Mouse (Mus musculus) heart, postnatal 36 days (tissue): ENCODE measurements around the gene Neurl3. TPM values are rescaled to one million over a fixed set of nuclear protein-coding genes. Genes with fewer than 3 reads are reported as not detected.

Experiments
- DNase-seq, 2 experiments: peaks; one replicate each; pipeline ENCODE4 v3.0.0; 2021 to 2022
- intact Hi-C: fragments of 180-260 bp; cut with DNase I; formaldehyde crosslinking; loops from one replicate; pipeline ENCODE4 v1.15.1; 2025
- total RNA-seq, 2 experiments: library from RNA; stranded (reverse); gene quantifications; 2 replicates each; pipeline ENCODE4 v1.2.3; 2021

The Neurl3 gene
- total RNA-seq, 2 experiments from 2014 or later = 3.6 to 3.9 TPM

DNA sequence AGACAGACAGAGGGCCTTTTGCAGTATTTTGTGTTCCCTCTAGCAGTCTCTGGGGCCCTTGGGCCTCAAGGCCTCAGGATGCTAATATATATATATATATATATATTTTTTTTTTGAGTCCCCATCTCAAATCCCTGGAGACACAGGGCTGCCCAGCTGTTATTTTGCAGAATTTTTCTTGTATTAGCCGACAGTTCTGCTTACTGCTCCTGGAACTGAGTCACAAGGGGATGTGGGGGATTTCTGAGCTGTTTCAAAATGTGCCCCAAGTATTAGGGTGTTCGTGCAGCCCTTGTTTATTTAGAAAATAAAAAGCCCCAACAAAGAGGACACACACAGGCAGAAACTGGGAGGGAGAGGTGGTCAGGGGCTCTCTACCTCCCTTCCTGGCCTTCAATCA, 25.2 kb upstream of the Neurl3 start:
- DNase-seq = no peak
- intact Hi-C loops = no loop called here

DNA sequence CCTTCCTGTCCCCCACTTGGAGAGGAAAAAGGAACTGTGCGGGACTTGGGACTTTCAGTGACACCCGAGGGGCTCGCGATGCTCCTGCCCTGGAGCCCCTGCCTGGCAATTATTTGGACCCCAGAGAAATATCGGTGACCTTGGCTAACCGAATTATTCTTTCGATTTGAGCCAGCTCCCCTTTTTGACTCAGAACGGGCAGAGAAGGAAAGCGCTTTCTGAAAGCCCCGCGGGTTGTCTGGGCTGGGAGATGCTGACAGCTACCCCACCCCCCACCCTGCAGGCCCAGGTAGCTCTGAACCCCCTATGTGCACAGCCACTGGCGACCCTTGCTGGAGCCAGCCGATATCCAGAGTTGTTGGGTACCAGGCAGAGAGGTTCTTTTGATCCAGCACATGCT, 24.6 kb upstream of the Neurl3 start:
- intact Hi-C loops = no loop called here
- no peak for DNase-seq

DNA sequence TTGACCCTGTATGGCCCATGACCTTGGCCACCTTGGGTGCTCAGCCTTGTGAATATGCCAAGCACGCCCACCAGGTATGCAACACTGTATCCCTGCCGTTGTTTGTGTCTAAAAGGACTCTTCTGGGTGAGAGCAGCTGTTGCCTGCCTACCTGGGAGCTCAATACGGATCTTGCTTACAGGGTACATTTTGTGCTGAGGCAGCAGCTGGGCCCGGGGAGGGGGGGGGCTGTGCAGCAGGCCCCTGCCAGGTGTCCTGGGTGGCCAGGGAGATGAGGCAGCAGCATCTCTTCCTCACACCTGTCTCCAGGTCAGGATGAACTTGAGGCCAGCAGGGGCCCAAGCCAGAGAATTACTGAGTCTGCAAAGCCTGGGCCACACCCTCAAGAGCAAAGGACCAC, 23.6 kb upstream of the Neurl3 start:
- intact Hi-C loops = no loop called here
- DNase-seq = no peak

DNA sequence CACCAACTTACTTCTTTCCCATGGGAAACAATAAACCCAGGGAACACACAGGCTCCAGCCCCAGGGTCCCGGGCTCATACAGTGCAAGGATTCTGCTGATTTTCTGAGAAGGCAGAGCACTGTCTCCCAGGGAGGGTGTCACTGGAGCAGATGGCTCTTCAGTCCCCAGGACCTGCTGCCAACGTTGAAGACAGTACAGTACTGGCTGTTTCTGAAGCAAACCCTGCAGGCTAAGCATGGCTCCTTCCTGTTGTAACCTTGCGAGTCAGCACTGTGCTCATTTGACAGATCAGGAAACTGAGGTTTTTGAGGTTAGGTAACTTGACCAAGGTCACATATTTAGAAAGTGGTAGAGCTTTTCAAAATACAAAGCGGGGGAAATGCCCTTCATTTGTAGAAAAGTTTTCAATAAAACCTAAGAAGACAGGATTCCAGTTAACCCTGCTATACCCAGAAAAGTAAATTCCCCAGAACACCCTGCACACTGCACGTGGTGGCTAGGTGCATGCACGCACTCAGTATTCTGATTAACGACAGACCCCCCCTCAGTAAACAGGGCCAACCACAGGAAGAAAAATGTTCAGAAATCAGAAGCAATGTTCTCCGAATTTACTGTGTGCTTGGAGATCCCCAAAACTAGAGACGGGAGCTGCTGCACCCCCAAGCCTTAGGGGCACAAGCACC, 22.1 kb upstream of the Neurl3 start:
- no peak for DNase-seq
- intact Hi-C loops = no loop called here

DNA sequence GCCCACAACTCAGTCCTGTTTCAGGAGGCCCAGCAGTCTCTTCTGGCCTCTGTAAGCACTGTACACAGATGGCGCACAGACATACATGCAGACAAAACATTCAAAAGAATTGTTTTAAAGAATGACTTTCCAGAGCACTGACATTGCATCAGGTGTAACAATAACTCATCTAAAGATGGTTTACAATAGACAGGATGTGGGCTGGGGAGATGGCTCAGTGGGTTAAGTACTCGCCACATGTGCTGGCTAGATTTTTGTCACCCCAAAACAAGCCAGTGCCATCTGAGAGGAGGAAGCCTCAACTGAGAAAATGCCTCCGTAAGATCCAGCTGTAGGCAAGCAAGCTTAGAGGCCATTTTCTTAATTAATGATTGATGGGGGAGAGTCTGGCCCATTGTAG, 19.9 kb upstream of the Neurl3 start:
- DNase-seq = no peak
- intact Hi-C loops = no loop called here

DNA sequence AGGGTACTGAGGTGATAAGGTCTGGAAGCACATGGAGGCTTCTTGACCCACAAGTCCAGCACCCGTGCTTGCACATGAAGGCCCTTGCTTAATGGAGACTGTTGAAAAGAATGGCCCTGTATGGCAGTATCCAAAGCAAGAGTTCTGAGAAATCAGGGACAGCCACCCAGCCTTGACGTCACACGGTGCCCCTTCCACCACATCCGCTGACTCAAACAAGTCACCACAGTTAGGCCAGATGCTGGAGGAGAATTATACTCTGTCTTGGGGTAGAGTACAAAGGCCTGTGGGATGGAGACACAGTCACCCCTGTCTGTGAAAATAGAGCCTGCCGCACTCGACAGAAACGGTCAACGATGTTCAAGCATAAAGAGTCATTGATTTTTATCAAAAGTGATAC, 19.0 kb upstream of the Neurl3 start:
- intact Hi-C loops = no loop called here
- no peak for DNase-seq

DNA sequence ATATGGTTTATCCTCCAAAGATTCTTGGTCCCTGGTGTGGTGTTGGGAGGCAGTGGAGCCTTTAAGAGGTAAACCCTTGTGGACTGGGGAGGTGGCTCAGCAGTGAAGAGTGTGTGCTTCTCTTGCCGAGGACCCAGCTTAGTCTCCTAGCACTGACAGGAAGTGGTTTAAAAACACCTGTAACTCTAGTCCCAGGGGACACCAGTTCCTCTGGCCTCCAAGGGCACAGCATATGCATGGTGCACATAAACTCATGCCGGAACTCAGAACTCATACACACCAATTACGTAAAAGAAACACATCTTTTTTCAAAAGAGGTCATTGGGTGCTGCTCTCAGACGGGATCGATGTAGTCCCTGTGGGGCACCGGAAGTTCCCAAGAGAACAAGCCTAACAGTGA, 7.4 kb upstream of the Neurl3 start:
- no peak for DNase-seq
- intact Hi-C loops = no loop called here

DNA sequence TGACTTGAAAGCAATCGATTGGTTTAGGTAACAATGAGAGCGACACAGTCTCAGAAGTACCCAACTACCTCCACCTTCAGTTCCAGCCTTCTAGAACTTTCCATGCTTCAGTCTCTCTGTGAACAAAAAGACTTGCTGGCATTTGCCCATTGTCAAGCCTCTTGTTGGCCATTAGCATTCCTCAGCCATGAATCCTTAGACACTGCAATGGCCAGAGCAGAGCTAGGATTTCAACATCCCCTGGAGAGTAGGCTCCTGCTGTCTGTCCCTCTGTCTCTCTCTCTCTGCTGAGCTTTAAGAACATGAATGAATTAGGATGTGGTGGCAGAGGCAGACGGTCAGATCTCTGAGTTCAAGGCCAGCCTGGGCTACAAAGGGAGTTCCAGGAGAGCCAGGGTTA, 6.5 kb upstream of the Neurl3 start:
- intact Hi-C loops = no loop called here
- no peak for DNase-seq

DNA sequence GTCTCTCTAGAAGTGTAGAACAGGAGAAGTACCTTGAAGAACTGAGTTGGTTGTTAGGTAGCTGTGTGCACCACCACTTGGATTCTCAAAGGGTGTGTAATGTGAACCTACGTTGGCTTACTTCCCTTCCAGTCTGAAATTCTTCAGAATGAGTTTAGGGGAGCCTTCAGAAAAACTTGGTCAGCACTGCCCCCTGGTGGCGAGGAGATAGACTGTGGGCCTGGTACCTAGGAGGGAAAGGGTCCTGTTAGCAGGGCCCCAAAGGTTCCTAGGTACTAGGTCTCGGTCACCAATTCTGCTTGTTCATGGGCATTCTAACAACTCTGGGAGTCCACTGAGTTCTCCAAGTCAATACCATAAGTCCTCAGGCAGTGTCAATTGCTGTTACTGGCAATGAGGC, 4.7 kb upstream of the Neurl3 start:
- DNase-seq = peak; percentile 82 to 92
- intact Hi-C loops = loop anchor here (2.0 to 5.0 kb wide), 2 partner anchors 57 to 134 kb away; no protein-coding TSS in a partner anchor

DNA sequence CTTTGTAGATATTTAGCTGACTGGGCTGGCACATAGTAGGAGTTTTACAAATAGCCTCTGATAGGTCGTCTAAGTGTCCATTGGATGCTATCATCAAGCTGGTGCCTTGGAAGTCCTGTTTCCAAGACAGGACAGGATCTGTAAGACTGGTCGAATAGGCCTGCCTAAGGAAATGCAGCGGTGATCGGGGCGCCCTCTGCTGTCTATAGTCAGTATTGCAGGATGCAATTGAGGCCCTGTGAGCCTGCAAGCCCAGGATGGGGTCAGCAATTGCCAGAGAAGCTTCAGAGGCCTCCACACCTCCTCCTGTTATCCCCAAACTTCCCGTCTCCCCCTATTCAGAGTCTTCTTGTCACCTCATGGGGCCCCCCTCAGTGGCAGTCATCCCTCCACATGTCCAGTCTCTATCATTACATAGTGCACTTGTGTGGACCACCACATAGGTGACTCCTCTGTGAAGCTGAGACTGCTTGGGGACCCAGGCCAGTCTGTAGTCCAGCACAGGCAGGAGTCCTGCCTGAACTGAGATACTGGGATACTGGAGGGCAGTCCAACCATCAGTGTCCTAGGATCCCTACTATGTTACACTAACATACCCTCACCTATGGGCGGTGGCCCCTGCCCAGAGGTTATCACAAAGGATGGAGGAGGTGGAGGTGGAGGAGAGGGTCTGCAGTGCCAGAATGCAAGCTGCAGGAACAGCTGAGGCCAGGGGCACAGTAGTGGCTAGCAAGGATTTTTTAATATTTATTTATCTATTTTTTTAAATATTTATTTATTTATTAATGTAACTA, 3.0 kb upstream of the Neurl3 start:
- DNase-seq = peak; percentile 87 to 93
- intact Hi-C loops = loop anchor here (1.0 to 5.0 kb wide), 3 partner anchors 21 to 133 kb away; no protein-coding TSS in a partner anchor

DNA sequence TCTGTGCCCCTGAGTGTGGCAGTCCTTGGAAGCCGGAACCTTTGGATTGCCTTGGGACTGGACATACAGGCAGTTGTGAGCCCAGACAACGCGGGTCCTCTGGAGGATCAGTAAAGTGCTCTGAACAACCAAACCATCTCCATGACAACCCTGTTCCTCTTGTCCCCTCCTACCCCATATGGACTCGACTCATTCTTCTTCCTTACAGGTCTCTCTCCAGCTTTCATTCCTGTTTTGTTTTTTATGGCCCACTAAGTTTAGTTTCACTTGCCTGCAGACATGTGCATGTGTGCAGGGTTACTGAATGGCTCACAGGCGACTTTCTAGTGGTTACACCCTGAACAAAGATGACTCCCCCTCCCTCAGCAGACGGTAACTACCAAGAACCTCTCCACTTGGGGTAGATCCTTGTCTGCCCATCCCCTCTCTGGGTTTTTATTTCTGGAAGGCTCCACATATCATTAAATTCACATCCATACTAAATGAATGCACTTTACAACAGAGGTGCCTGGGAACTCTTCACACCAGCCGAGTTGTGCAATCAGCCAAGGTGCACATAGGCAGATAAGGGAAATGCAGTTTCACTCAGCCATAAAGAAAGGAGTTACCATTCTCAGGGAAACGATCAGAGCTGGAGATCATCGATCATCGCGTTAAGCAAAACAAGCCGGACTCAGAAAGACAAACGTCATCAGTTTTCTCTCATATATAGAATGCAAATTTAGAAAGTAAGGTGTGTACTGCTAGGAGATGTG, 1.3 kb upstream of the Neurl3 start:
- intact Hi-C loops = loop anchor here (5.0 kb wide), 1 partner anchor 54 kb away; no protein-coding TSS in a partner anchor

DNA sequence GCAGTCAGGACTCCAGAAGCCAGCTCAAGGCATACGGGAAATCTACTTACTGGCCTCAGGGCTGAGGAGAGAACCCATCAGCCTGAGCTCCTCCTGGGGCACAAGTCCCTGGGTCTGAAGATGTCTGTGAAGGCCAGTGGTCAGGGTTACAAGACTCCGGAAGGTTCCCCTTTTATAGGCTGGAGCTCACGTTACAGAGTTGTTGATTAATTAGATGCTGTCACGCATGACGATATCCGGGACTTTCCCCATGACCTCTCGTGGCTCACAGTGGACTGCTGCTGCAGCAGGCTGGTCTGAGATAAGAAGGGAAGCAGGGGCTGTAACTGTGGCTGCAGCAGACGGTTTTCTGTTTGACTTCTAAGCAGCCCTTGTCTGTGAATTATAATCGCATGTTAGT, 1.2 kb downstream of the Neurl3 start:
- intact Hi-C loops = no loop called here
- DNase-seq = peak; percentile 51

More for the DNA sequence above, 1.3 kb upstream of the Neurl3 start:
- DNase-seq = no peak

DNA sequence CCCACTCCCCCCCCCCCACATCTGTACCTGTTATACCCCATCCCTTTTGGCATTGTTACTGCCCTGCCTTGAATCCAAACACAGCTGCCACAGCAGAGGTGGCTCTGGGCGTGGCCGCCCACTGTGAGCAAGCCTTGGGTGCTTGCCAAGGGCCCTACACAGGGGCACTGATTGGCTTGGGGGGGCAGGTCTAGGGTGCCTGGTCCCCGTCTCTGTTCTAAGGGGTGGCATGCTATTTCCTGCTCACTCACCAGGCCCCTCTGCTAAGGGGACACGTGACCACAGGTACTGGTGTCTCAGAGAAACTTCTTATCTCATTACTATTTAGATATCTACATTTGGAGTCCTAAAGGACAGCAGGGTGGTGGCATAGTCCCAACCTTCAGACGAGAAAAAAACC, 1.9 kb downstream of the Neurl3 start:
- intact Hi-C loops = no loop called here
- DNase-seq = peak; percentile 47 to 53

DNA sequence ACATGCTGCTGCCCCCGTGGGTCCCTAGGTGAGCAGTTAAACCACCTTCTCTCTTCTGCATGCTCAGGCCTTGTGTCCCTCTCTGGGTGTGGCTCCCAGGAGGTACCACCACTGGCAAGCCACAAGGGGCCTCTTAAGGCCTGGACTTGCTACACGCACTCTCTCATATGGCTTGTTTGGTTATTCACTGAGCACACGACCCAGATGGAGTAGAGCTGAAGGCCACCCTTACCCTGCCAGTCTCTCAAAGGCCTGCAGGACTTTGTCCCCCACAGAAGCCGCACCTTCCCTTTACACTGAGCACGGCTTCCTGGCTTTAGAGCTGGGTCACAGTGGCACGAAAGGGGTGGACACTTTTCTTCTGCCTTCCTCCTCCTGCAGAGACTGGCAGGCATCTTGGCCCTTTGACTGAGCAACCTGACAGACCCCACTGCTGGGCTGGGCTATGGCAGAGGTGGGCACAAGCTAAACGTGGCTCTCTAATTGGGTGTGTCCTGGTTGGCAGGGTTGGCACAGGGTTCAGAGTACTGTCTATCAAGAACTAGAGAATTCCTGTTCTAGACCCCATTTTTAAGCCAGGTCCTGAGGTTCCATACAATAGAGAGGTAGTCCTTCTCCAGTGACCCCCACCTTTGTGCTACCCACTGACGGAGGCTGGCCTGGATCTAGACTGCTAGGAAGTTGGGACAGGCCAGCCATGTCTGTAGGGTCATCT, 2.8 kb downstream of the Neurl3 start:
- no peak for DNase-seq
- intact Hi-C loops = no loop called here

DNA sequence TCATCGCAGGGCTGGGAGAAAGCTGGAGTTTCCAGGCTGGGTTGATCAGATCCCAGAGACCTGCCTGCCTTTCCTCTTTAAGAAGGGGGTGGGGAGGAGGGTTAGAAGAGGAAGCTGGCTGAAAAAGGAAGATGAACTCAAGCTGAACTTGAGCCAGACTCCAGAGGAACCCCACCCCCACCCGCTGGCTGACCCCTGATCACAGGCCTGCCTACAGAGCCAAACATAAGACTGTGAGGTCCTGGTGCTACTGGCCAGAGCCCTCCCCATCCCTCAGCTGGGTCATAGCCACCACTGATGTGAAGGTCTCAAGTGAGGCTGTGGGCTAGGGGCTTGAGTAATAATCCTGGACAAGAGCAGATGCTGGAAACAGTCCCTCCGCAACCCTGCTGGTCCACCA, 3.8 kb downstream of the Neurl3 start:
- peak; percentile 32 to 54 for DNase-seq
- intact Hi-C loops = no loop called here

DNA sequence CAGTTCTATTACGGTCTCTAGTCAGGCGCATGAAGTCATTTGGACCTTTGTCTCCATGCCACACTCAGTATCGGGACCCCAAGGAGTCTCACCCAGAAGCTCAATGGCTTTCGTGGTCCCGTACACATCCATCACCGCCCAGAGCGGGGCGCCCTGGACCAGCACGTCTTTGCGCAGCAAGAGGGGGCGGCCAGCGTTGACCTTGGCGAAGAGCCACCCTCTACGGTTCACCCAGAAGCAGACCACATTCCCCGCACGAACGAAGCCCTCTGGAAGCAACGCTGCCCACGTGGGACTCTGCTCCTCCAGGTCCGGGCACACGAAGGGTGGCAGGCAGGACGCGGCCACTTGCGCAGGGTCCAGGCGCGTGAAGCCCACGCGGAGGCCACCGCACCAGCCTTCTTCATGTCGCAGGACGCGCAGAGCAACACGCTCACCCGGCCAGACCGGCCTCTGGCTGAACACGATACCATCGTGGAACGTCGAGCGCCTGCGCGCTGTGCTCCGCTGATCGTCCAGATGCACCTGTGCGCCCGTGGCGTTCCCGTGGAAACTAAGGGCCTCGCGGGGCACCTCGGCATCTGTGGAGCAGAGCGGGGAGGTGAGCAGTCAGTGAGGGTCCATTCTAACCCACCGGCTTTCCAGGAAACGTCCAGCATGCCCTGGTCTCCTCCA, 5.2 kb downstream of the Neurl3 start:
- intact Hi-C loops = no loop called here
- DNase-seq = no peak

DNA sequence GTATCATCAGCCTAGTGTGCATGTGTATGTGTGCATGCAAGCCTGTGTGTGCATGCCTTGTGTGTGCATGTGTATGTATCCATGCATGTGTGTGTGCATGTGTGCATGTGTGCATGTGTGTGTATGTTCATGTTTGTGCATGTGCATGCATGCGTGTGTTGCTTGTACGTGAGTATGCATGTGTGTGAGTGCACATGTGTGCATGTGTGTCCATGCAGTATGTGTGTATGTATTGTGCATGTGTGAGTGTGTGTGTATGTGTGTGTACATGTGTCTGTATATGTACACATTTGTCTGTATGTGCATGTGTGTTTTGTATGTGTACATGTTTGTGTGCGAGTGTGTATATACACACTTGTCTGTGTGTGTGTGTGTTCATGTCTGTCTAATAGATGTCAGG, 6.9 kb downstream of the Neurl3 start:
- intact Hi-C loops = no loop called here

DNA sequence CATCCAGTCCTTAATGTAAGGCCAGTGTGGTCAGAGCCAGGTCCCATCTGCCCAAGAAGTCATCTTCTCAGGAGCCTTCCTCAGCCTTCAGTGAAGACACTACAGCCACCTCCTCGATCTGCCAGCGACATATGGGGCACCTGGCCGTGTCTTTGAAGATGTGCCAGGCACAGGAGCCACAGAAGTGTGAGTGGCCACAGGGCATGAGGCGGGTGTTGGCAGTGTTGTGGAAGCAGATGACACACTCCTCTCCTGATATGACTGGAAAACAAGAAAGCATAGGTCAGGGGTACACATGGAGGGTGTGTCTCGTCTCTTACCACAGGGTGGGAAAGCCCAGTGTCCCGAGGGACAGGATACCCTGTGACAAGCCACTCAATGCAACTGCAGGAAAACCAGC, 8.2 kb downstream of the Neurl3 start:
- no peak for DNase-seq
- intact Hi-C loops = no loop called here

More for the DNA sequence above, 6.9 kb downstream of the Neurl3 start:
- no peak for DNase-seq

DNA sequence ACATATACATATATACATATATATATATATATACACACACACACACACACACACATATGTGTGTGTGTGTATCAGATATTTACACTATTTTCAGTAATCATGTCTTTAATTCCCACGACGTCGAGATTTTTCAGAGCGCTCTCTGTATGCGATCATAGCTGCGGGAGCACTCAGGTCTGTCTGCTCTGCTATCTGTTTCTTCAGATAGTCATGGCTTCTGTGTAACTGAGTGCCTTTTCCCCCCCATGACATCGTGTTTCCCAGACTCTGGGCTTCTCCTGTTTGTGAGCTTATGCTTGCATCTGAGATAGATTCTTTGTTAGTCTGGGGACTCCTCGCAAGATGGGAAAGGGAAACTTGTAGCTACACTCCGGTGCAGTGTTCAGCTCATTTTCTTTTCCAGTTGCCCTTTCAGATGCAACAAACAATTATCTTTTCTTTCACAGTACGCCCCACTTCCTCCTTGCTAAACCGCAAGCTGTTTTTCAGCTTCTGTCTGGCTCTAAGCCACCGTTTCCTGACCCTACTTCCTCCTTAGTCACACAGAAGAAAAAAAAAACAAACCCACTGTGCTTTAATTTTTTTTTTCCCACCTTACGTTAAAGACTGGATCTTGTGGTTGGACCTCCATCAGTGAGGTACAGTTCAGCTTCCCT, 10.5 kb downstream of the Neurl3 start:
- DNase-seq = peak; percentile 63 to 65

More for the DNA sequence above, 10.5 kb downstream of the Neurl3 start:
- intact Hi-C loops = no loop called here
